In the genomic region with DNA sequence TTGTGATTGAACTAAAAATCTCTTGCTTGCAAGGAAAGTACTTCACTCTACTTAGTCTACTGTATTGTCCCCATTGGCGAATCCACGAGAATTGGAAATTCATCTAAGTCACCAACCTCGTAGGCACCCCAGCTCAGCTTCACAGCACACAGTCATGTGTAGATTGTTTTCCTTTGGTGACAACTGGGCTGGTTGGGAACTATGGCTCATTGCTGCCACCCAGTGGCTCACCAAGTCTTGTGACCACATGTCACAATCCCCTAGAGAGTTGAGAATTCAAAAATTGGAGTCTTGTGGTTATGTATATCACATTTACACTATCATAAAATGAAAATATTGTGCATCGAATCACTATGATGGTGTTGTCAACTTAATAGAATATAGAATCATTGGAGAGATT, we compare ENCODE assay signal across 8 mouse cellular contexts. TPM values are rescaled to one million over a fixed set of nuclear protein-coding genes. Genes with fewer than 3 reads are reported as not detected.
DNase-seq lines count a peak whose midpoint lies in the region; ATAC-seq and TF ChIP-seq lines count a peak whose summit lies in the region.

No protein-coding gene starts in this region.

- no peak overlapping the region for H3K27ac ChIP-seq in gastrocnemius, adult 2 months
- H3K27ac ChIP-seq in cortical plate, adult 2 months (ENCODE audit: insufficient read depth, low read length): no peak overlapping the region
- no peak overlapping the region for H3K27ac ChIP-seq in lung, embryonic 14.5 days (ENCODE audit: low read depth)
- no peak overlapping the region for H3K27ac ChIP-seq in small intestine, adult 2 months (ENCODE audit: insufficient read depth, low read depth, low read length)

- TF ChIP-seq CTCF in gastrocnemius, adult 2 months (IDR thresholded peaks at IDR 0.05): peak; percentile 71
- TF ChIP-seq CTCF in cortical plate, adult 2 months (IDR thresholded peaks at IDR 0.05; ENCODE audit: extremely low read depth, insufficient read depth, low read length): peak; percentile 74
- TF ChIP-seq CTCF in lung, embryonic 14.5 days (IDR thresholded peaks at IDR 0.05; ENCODE audit: low read depth): peak; percentile 69
- peak; percentile 79; the same call in 1 of the 2 replicates for TF ChIP-seq CTCF in small intestine, adult 2 months (IDR thresholded peaks at IDR 0.05; ENCODE audit: extremely low read depth, insufficient read length, insufficient replicate concordance, low read depth, low read length)

- ATAC-seq in activated CD4-positive, CD25-positive, alpha-beta regulatory T cell, adult 4 months: peak; percentile 32
- ATAC-seq in lung, embryonic 14.5 days (ENCODE audit: insufficient read depth): no peak

- no peaks in the 10 kb centered on the region for H3K9me3 ChIP-seq in lung, embryonic 14.5 days (ENCODE audit: low read depth, low read length)

- H3K4me2 ChIP-seq in lung, embryonic 14.5 days: no peak overlapping the region

- no peaks in the 10 kb centered on the region for H3K27me3 ChIP-seq in lung, embryonic 14.5 days (ENCODE audit: insufficient read depth, low read length)
- no peaks in the 10 kb centered on the region for H3K27me3 ChIP-seq in small intestine, adult 2 months (ENCODE audit: control insufficient read depth, insufficient read depth, low read length)

- H3K36me3 ChIP-seq in lung, embryonic 14.5 days (ENCODE audit: insufficient read depth): no peaks in the 10 kb centered on the region
- H3K36me3 ChIP-seq in small intestine, adult 2 months (ENCODE audit: control insufficient read depth, insufficient read depth, low read length): no peaks in the 10 kb centered on the region

- 45% methylated on average over 4 of the region's 4 CpGs for WGBS in lung, embryonic 14.5 days
- WGBS in small intestine, adult 2 months: 41% methylated on average over 4 of the region's 4 CpGs

- TF ChIP-seq POLR2A in cortical plate, adult 2 months (IDR thresholded peaks at IDR 0.05; ENCODE audit: extremely low read depth, insufficient read depth, low read length): no peak
- no peak for TF ChIP-seq POLR2A in small intestine, adult 2 months (IDR thresholded peaks at IDR 0.05; ENCODE audit: low read depth, low read length)

- DNase-seq in gastrocnemius, adult 2 months: peak; percentile 60
- no peak for DNase-seq in gastrocnemius, postnatal 36 days
- peak; percentile 61 for DNase-seq in A20 (ENCODE audit: low read depth, low spot score)
- peak; percentile 22 to 72 for DNase-seq in kidney, adult 8-10 months
- DNase-seq in lung, embryonic 14.5 days: peak; percentile 73

- no peak overlapping the region for H3K4me3 ChIP-seq in gastrocnemius, adult 2 months
- H3K4me3 ChIP-seq in cortical plate, adult 2 months (ENCODE audit: insufficient read depth, low read length): no peak overlapping the region
- H3K4me3 ChIP-seq in lung, embryonic 14.5 days (ENCODE audit: low read depth, low read length): no peak overlapping the region
- H3K4me3 ChIP-seq in small intestine, adult 2 months (ENCODE audit: low read depth, low read length): no peak overlapping the region

- intact Hi-C loops in gastrocnemius, adult 2 months (cut with DNase I): loop anchor here (1.0 to 10.0 kb wide), 2 partner anchors 159 to 252 kb away; no protein-coding TSS in a partner anchor
- intact Hi-C loops in gastrocnemius, postnatal 36 days (cut with DNase I): loop anchor here (5.0 to 10.0 kb wide), 2 partner anchors 155 to 262 kb away; no protein-coding TSS in a partner anchor

- no peaks in the 10 kb centered on the region for H3K4me1 ChIP-seq in cortical plate, adult 2 months (ENCODE audit: control insufficient read depth, insufficient read depth, low read length)
- H3K4me1 ChIP-seq in lung, embryonic 14.5 days (ENCODE audit: insufficient read depth): no peaks in the 10 kb centered on the region
- no peaks in the 10 kb centered on the region for H3K4me1 ChIP-seq in small intestine, adult 2 months (ENCODE audit: control insufficient read depth, insufficient read depth, insufficient read length, low read length)

- H3K9ac ChIP-seq in lung, embryonic 14.5 days: no peak overlapping the region

RNA-seq across cellular contexts. Expression of a gene that starts 47.1 kb away (rescaled TPM):
- total RNA-seq in gastrocnemius, adult 2 months (2021): 10 to 100 TPM; 53.4 to 58.3 TPM
- total RNA-seq in gastrocnemius, postnatal 36 days (2021): 10 to 100 TPM; 44.6 to 53.4 TPM
- 100 to 1,000 TPM; 120 to 128 TPM for polyA plus RNA-seq in activated CD4-positive, CD25-positive, alpha-beta regulatory T cell, adult 4 months (2017; shearing (Covaris generic))
- 172 and 184 TPM in 2 replicates for polyA plus RNA-seq in cortical plate, adult 2 months (2012; rRNA removed)
- polyA plus RNA-seq in lung, embryonic 14.5 days (2014; fragmentation: Nextera tagmentation; extraction: Ambion mirVana): 26.8 and 27.9 TPM in 2 replicates
- polyA plus RNA-seq in small intestine, adult 2 months (2012; rRNA removed): 120 and 196 TPM in 2 replicates

RNA-seq across cellular contexts. Expression of a gene that starts 54.0 kb away (rescaled TPM):
- 10 to 100 TPM; 28.6 to 35.0 TPM for total RNA-seq in gastrocnemius, adult 2 months (2021)
- total RNA-seq in gastrocnemius, postnatal 36 days (2021): 10 to 100 TPM; 20.5 to 30.7 TPM
- polyA plus RNA-seq in activated CD4-positive, CD25-positive, alpha-beta regulatory T cell, adult 4 months (2017; shearing (Covaris generic)): 10 to 100 TPM; 18.6 to 20.8 TPM
- polyA plus RNA-seq in cortical plate, adult 2 months (2012; rRNA removed): 237 and 250 TPM in 2 replicates
- 76.9 and 86.0 TPM in 2 replicates for polyA plus RNA-seq in lung, embryonic 14.5 days (2014; fragmentation: Nextera tagmentation; extraction: Ambion mirVana)
- 183 and 296 TPM in 2 replicates for polyA plus RNA-seq in small intestine, adult 2 months (2012; rRNA removed)

Comparison
In these comparisons a context has a peak if more than half of its experiments do, and no peak if none do; other contexts are left out.
1. DNase-seq: peak in gastrocnemius, adult 2 months (single experiment), A20 (single experiment), kidney, adult 8-10 months (2 of 2) and lung, embryonic 14.5 days (single experiment); none in gastrocnemius, postnatal 36 days (0 of 2).
2. Peak in every context shown above with its lines, with median percentiles within 50 percentile points of each other: CTCF ChIP-seq.